Mouse (Mus musculus): ENCODE measurements around the gene Eipr1.

- no peak for TF ChIP-seq CTCF (conservative IDR thresholded peaks at IDR 0.05; ENCODE audit: insufficient read depth, insufficient read length, low read depth, low read length)
- TF ChIP-seq POLR2A (IDR thresholded peaks at IDR 0.05; ENCODE audit: low read depth, low read length): no peak
Measured at GRCm38 (mm10) chr12:28775627-28776026, 24.0 kb downstream of the Eipr1 start.
